Mouse (Mus musculus): ENCODE data around the gene Grid2.

GRCm38 (mm10) chr6:64731621-64732320 is 1476.1 kb downstream of the Grid2 start:
- TF ChIP-seq CTCF (IDR thresholded peaks at IDR 0.05; ENCODE audit: low read depth, low read length): no peak
- no peak for TF ChIP-seq POLR2A (IDR thresholded peaks at IDR 0.05; ENCODE audit: extremely low read depth, insufficient read depth, low read length)
